ENCODE assay signal across 8 mouse cellular contexts in the genomic region with DNA sequence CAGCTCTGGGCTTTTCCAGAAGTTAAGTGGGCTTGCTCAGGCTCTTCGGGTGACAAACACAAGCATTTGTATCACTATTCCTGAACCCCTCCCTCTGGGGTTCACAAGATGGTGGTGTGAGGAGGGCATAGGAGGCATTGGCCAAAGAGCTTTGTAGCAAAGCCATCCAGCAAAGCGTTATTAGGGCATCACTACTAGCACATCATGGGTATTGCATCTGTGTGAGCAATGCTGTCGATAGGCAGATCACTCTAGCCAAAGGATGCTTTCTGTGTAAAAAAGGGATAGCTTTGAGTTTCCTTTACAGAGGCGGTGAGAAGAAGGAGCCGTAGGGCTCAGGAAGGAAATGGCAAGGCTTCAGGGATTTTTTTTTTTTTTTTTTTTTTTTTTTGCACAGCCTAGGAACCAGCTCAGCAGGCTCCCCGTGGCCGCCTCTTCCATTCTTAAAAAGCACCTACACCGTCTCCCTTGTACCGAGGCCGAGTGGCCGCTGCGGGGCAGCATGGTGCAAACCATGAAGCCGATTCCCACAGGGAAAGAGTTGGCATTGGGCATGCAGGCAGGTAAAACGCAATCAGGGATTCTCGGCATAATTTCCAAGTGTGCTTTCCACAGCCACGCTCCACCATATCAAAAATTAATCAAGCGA. TPM values are rescaled to one million over a fixed set of nuclear protein-coding genes. Genes with fewer than 3 reads are reported as not detected.
DNase-seq lines count a peak whose midpoint lies in the region; ATAC-seq lines count a peak whose summit lies in the region.

No protein-coding gene starts in this region.

- H3K9ac ChIP-seq in hindbrain, embryonic 13.5 days = no peak overlapping the region

- peak; percentile 83 for ATAC-seq in hindbrain, embryonic 13.5 days (ENCODE audit: low FRiP score)
- no peak for ATAC-seq in inflammation-experienced regulatory T-cells, adult 6 months

- H3K4me2 ChIP-seq in hindbrain, embryonic 13.5 days = no peak overlapping the region

- no peaks in the 10 kb centered on the region for H3K36me3 ChIP-seq in hindbrain, embryonic 13.5 days

- no peak overlapping the region for H3K27ac ChIP-seq in hindbrain, embryonic 13.5 days

- 13% methylated on average over 17 of the region's 17 CpGs for WGBS in hindbrain, embryonic 13.5 days

- H3K9me3 ChIP-seq in hindbrain, embryonic 13.5 days = no peaks in the 10 kb centered on the region

- peak; percentile 75 to 79 for DNase-seq in adrenal gland, adult 18-20 months (ENCODE audit: low spot score in 2 of 2)
- DNase-seq in cerebellum, postnatal 14 days = peak; percentile 92 to 93
- DNase-seq in frontal cortex, postnatal 14 days (ENCODE audit: low spot score in 2 of 2) = peak; percentile 72 to 86
- DNase-seq in layer of hippocampus, postnatal 14 days (ENCODE audit: low spot score in 2 of 2) = peak; percentile 81 to 89
- DNase-seq in lung, postnatal 14 days = peak; percentile 83
- DNase-seq in right cerebral cortex, postnatal 25 days = peak; percentile 87

- peaks cover 7% of the 10 kb centered on the region; the same call in 1 of the 2 replicates for H3K27me3 ChIP-seq in hindbrain, embryonic 13.5 days

- H3K4me1 ChIP-seq in hindbrain, embryonic 13.5 days (replicated peaks) = peaks cover 9% of the 10 kb centered on the region

- no peak overlapping the region for H3K4me3 ChIP-seq in hindbrain, embryonic 13.5 days

RNA-seq across cellular contexts. Expression of a gene that starts 26.2 kb away (rescaled TPM):
- 1 to 10 TPM; 4.9 to 6.2 TPM for total RNA-seq in adrenal gland, adult 18-20 months (2021)
- 13.2 and 13.9 TPM in 2 replicates for polyA plus RNA-seq in hindbrain, embryonic 13.5 days (2015; fragmentation: Nextera tagmentation; extraction: Ambion mirVana)
- 10 to 100 TPM; 56.2 to 58.3 TPM for total RNA-seq in layer of hippocampus, postnatal 14 days (2021)
- polyA plus RNA-seq in inflammation-experienced regulatory T-cells, adult 6 months (2017; shearing (Covaris generic)) = not detected

Comparison
In these comparisons a context has a peak if more than half of its experiments do, and no peak if none do; other contexts are left out.
1. RNA of a gene that starts 26.2 kb away (total RNA-seq): 56.2 to 58.3 TPM in layer of hippocampus, postnatal 14 days; 4.9 to 6.2 TPM in adrenal gland, adult 18-20 months; every median in the first group is over 4 times any median in the second.
2. Peak in every context shown above with its lines, with median percentiles within 50 percentile points of each other: DNase-seq.